Mouse (Mus musculus) urinary bladder, postnatal 14 days (tissue): ENCODE results near the gene Nuak2.

Experiments used
- DNase-seq: peaks from one replicate; pipeline ENCODE4 v3.0.0; 2021; ENCODE audit warnings: low spot score

Nuak2 gene

GRCm38 (mm10) chr1:132354234-132354633, 38.3 kb downstream of the Nuak2 start:
- DNase-seq, result no peak

GRCm38 (mm10) chr1:132355162-132355601, 39.3 kb downstream of the Nuak2 start:
- DNase-seq, result no peak

DNA sequence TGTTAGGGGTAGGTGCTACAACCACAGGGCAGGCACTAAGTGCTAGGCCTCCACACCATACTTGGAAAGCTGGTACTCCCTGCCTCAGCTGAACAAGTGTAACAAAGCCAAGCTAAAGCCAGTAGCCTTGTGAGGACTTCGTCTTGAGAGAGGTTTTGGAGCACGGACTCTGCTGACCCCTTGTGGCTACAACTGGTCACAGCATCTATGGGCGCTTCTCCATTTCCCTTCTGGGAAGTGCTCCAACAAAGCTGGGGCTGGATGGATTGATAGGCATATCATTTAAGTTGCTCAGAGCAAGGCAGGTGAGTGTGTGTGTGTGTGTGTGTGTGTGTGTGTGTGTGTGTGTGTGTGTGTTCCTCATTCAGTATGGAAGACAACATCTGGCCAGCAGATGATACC, 39.9 kb downstream of the Nuak2 start:
- peak; percentile 83 for DNase-seq

GRCm38 (mm10) chr1:132356841-132357240, 40.9 kb downstream of the Nuak2 start:
- no peak for DNase-seq

DNA sequence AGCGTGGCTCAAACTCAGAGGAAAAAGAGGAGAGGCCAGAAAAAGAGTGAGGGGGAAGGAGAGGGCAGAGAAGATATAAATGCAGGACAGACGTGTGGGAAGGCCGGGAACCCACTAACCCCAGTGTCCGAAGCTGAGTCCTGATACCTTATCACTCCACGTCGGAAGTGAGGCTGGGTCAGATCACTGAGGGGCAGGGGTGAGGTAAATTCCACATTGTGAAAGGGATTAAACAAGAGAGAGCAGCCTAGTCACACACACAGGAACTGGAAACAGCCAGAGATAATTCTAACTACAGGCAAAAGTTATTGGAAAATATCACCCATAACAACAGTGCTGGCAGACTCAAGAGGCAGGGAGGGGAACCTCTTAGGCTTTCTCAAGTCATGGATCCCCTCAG, 46.0 kb downstream of the Nuak2 start:
- DNase-seq, result no peak

DNA sequence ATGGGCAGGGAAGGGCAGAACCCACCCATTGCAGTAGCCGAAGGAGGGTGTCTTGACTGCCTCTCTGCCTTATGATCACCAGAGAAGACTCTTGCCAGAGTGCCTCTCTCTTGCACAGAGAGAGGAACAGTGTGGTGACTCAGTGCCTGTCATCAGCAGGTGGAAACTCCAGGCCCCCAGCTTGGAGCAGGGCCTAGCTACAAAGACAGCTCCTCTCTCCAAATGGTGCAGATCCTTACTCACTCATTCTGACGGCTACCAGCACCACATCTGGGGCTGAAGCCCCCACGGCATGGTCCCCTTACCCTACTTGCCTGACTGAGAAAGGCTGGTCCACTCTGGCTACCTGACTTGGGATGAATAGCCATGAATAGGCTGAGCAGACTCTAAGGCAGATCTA, 48.5 kb downstream of the Nuak2 start:
- no peak for DNase-seq

DNA sequence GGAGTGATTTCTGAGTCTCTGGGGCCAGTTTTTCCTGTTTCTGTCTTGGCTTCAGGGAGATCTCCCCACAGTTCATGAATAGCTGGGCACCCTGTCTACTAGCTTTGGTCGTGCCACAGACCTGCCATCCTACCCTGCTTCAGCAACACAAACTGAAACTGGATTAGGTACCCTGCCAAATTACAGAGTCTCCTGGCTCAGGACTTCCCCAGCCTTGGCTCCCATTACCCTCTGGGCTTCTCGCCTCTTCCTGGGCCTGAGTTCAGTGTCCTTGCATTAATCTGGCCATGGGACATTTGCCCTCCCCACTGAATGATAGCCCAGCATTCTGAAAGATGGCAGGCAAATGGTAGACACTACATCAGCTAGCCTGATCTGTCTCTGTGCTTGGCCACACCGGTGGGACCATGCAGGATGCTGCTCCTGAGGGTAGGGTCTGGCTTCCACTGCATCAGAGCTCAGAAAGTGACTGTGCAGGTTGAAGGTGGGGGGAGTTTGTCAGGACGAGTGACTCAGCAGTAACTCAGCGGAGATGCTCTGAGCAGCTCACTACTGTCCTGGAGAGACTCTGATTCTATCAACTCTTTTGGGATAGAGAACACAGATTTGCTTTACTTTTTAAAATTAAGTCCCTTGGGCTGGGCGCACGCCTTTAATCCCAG, 49.1 kb downstream of the Nuak2 start:
- no peak for DNase-seq

DNA sequence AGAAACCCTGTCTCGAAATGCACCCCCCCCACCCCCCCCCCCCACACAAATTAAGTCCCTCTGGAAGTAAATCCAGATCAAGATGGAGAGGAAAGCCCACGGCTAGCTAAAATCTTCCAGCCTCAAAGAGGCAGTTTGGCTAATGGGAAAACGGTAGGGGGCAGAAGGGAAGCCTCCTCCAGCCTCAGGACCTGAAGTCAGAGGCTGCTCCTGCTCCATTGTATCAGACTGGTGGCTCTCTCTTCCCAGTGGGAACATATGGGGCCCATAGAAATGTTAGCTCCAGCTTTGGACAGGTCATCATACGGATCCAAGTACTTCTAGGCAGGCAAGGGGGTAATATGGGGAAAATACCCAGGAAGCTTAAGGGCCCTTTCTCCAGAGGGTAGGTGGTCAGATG, 49.7 kb downstream of the Nuak2 start:
- DNase-seq, result no peak

DNA sequence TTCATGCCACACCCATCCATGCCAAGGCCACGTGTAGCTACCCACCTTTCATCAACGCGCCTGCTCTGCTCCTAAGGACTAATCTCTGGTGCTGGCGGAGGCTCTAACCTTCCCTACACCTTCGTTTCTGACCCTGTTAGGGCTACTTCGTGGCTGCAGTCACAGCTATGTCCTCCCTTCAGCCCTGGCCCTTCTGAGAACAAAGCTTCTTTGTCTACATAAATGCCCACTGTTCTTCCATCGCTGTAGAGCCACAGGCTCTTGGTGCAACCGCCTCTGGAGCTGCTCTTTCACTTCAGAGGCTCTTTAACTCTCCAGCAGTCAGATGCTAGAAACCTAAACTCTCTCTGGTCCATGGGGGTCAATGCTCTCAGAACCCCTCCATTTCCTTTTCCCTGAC, 50.3 kb downstream of the Nuak2 start:
- no peak for DNase-seq

GRCm38 (mm10) chr1:132366937-132367336, 51.0 kb downstream of the Nuak2 start:
- DNase-seq, result no peak

- DNase-seq, result peak; percentile 89
These were observed 52.0 kb downstream of the Nuak2 start for GRCm38 (mm10) chr1:132367692-132368506.

DNA sequence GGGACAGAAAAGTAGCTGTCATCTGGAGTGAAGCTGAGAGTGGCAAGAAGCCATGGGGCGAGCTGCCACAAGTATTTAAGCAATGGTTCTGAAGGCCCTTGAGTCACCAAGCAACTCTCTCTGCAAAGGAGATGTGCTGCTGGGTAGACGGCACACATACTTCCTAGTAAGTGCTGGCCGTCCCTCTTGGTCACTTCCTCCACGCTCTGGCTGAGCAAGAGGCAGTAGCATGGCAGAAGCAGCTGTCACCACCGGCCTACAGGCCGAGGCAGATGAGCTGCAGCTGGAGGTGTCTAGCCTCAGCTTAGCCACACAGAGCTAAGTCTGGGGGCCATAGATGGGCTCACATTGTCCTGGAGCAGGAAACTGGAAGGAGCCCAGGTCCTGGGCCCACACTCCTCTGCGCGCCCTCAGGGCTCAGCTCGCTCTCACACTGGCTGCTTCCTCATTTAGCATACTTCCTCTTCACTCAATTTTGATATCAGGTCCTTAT, 54.8 kb downstream of the Nuak2 start:
- DNase-seq, result no peak

DNA sequence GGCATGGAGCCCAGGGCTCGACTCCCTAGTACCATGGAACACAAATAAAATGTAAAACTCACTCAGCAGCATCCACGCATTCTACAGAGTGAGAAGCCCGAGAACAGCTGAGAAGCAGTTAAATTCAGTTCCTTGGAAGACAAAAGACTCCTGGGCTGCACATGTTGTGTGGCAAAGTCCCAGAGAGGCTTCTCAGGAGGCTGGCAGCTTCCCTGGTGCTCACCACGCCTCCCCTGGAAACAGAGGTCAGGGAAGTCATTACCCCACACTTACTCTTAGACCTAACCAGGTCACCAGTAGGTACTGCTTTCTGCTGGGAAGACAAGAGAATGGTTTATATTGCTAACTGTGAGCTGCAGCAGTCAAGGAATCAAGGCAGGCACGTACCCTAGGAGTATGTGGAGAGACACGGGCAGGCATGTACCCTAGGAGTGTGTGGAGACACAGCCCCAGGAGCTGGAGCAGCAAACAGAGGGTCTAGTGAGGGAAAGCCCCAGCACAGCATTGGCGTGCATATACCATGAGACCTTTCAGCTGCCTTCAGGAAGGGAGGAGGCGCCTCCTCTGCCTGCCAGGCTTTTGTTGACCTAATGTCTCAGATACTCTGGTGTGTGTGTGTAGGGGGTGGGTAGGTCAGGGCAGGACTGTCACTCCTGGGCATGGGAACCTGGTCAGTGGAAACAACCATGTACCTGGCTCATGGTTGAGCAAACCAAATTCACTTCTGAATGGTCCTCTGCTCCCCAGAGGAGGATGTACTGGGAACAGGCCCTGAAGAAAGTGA, 55.6 kb downstream of the Nuak2 start:
- DNase-seq, result no peak

DNA sequence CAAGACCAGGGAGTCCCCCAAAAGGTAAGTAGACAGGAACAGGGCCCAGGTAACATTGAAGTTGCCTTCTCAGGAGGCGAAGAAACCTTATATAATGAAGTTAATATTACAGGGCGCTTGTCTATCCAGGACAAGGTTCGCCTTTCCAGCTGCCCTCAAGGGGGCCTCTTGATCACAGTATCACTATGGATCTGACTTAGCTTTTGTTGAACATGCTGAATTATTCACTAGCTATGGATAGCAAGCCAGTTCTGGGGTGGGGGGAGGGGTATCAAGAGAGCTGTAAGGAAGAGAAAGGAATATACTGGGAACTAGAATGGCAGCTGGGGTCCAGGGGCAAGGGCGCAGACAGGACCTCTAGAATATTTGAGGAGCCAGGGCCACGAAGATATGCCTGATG, 56.4 kb downstream of the Nuak2 start:
- DNase-seq, result no peak

GRCm38 (mm10) chr1:132372896-132373534, 57.1 kb downstream of the Nuak2 start:
- DNase-seq, result no peak

DNA sequence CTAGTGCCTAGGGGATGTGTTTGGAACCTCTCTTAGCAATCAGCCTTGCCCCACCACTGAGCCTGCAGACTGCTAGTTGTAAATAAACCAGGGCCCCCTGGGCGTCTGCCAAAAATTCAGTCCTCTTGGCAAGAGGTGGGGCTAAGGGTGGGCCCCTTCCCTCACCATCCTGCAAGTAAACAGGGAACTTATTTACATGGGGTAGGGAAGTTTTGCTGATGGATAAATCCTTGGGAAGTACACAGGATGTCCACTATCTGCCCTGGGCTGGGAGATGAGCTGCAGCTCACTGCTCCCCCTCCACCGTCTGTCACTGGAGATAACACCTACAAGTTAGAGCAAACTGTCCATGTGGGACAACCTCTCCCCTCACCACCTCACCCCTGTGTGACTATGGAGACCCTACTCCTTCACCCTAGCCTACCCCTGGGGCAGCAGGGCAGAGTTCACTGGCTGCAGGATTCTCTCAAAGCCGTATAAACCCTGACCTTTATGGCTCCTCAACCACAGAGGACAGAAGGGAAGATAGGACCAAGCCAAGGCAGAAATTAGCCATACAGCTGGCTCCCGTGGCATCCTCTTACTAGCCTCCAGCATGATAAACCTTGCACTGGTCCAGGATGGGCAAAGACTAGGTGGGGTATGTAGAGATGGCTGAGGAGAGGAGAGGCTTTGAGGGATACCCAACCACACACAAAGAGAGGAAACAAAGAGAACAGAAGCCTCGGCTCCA, 58.4 kb downstream of the Nuak2 start:
- no peak for DNase-seq

DNA sequence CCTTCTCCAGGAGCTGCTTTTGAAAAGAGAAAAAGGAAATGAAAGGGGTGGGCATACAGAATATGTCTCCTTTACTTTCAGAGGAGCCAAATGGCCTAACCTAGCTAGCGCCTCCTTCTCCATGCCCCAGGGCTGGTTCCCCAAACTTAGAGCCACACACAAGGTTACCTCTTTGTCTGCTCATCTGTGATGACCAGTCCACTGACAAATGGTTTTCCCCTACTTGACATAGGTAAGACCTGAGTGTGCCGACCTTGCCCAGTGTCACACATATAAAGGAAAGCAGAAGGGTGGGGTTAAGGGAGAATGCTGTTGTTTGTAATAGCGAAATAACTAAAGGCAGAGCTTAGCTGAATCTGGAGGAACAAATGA, 58.9 kb downstream of the Nuak2 start:
- no peak for DNase-seq

GRCm38 (mm10) chr1:132375256-132375655, 59.3 kb downstream of the Nuak2 start:
- no peak for DNase-seq

- no peak for DNase-seq
These were observed 60.5 kb downstream of the Nuak2 start for GRCm38 (mm10) chr1:132376211-132377054.

- DNase-seq, result no peak
These were observed 61.1 kb downstream of the Nuak2 start for GRCm38 (mm10) chr1:132377055-132377365.

GRCm38 (mm10) chr1:132377811-132378210, 61.9 kb downstream of the Nuak2 start:
- no peak for DNase-seq
